Mouse (Mus musculus): Measurements from ENCODE around the gene Icam1.

DNA sequence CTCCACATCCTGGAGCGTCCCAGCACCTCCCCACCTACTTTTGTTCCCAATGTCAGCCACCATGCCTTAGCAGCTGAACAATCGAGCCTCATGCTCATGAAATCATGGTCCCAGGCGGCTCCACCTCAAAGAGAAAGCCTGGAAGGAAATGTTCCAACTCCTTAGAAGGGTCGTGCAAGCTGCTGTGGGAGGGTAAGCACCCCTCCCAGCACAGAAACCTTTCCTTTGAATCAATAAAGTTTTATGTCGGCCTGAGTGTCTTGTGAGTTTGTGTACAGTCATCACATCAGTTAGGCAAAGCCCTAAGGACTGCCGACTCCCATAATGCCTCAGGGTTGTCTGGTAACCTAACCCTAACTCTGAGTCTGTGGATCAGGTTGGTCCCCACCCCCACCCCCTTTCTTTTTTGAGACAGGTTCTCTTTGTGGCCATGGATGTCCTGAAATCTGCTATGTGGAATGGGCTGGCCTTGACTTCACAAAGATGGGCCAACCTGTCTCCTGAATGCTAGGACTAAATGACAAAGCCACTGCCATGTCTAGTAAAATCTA lies 12.8 kb downstream of the Icam1 start:
- TF ChIP-seq CTCF (IDR thresholded peaks at IDR 0.05; ENCODE audit: low read depth, low read length) (no peak), TAL1 (conservative IDR thresholded peaks at IDR 0.05; ENCODE audit: low read depth, low read length) (no peak), GATA2 (IDR thresholded peaks at IDR 0.05; ENCODE audit: borderline replicate concordance, low read depth, low read length) (no peak), POLR2AphosphoS5 (IDR thresholded peaks at IDR 0.05; ENCODE audit: insufficient replicate concordance, low read depth, low read length) (no peak), GATA1 (IDR thresholded peaks at IDR 0.05; ENCODE audit: borderline replicate concordance, low read length) (no peak)

All from G1E (cell line).